In the genomic region with DNA sequence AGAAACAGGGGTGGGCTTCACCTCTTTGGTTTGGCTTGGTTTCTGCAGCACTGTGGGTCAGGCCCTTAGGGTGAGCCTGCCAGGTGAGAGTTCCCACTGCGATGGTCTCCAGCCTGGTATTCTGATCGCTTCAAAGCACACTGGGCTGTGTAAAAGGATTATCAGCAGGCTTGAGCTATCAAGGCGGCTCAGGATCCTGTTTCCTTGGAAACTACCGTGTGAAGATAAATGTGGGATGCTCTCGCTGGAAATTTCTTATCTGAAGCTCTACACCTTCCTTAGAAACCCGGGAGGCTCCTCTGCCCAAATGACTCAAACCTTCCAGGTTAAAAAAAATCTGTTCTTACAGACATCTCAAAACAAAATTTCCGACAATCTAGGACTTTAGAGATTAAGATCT, we compare ENCODE assay signal across 17 mouse cellular contexts. TPM values are rescaled to one million over a fixed set of nuclear protein-coding genes. Genes with fewer than 3 reads are reported as not detected.
DNase-seq lines count a peak whose midpoint lies in the region; ATAC-seq and TF ChIP-seq lines count a peak whose summit lies in the region.
"Had no signal": no experiment of that assay in that cellular context is flagged by ENCODE, and none has a peak within 500 bp of the region (broad histone marks: within the 10 kb centered on the region; RNA-seq: fewer than 3 reads in every experiment).

No protein-coding gene starts in this region.

- H3K4me2 ChIP-seq in midbrain, embryonic 16.5 days (ENCODE audit: low read length) = peak overlapping the region; percentile 38
- H3K4me2 ChIP-seq in intestine, embryonic 16.5 days (ENCODE audit: low read depth, low read length) = no peak overlapping the region
- H3K4me2 ChIP-seq: forebrain, embryonic 13.5 days; heart, embryonic 13.5 days; limb, embryonic 13.5 days; neural tube, embryonic 15.5 days had no signal

- peak overlapping the region; percentile 76 for H3K27ac ChIP-seq in midbrain, embryonic 16.5 days (ENCODE audit: low read length)
- H3K27ac ChIP-seq in limb, embryonic 10.5 days = no peak overlapping the region
- no peak overlapping the region for H3K27ac ChIP-seq in intestine, embryonic 16.5 days (ENCODE audit: low read length)
- H3K27ac ChIP-seq: forebrain, embryonic 13.5 days; heart, embryonic 13.5 days; kidney, postnatal 0 days; limb, embryonic 13.5 days; neural tube, embryonic 15.5 days had no signal

- no peaks in the 10 kb centered on the region for H3K27me3 ChIP-seq in midbrain, embryonic 16.5 days (ENCODE audit: control insufficient read depth, insufficient read depth, low read depth, low read length)
- H3K27me3 ChIP-seq in limb, embryonic 10.5 days (ENCODE audit: low read depth, poor library complexity, severe bottlenecking) = peaks cover 23% of the 10 kb centered on the region; the same call in 1 of the 2 replicates
- H3K27me3 ChIP-seq in intestine, embryonic 16.5 days (replicated peaks; ENCODE audit: control insufficient read depth, insufficient read depth, low read length) = no peaks in the 10 kb centered on the region
- H3K27me3 ChIP-seq: forebrain, embryonic 13.5 days; neural tube, embryonic 15.5 days had no signal

- TF ChIP-seq CTCF in brain, embryonic 14.5 days (IDR thresholded peaks at IDR 0.05; ENCODE audit: borderline replicate concordance, extremely low read depth, insufficient read depth, insufficient read length) = no peak

- DNase-seq in frontal cortex, postnatal 14 days (ENCODE audit: low spot score in 2 of 2) = no peak
- peak; percentile 25 to 48 for DNase-seq in left cerebral cortex, postnatal 14 days (ENCODE audit: low spot score in 2 of 2)
- no peak for DNase-seq in left cerebral cortex, adult 11 months (ENCODE audit: low spot score)
- peak; percentile 67 for DNase-seq in brain, embryonic 14.5 days (ENCODE audit: low read depth)
- no peak for DNase-seq in limb, embryonic 10.5 days (ENCODE audit: low spot score)
- DNase-seq: cerebellum, adult 18-20 months; heart, postnatal 4 days; liver, postnatal 0 days; lung, postnatal 4 days had no signal

- ATAC-seq in frontal cortex, adult (ENCODE audit: low TSS enrichment) = peak; percentile 59
- ATAC-seq in midbrain, embryonic 16.5 days = peak; percentile 56; the same call in 1 of the 2 replicates
- no peak for ATAC-seq in intestine, embryonic 16.5 days
- ATAC-seq: forebrain, embryonic 13.5 days; liver, postnatal 0 days had no signal

- H3K4me1 ChIP-seq in midbrain, embryonic 16.5 days (ENCODE audit: control insufficient read depth, insufficient read depth, low read length) = peaks cover 17% of the 10 kb centered on the region
- H3K4me1 ChIP-seq in limb, embryonic 10.5 days = no peaks in the 10 kb centered on the region
- H3K4me1 ChIP-seq in intestine, embryonic 16.5 days (ENCODE audit: control insufficient read depth, insufficient read depth, low read length) = no peaks in the 10 kb centered on the region
- H3K4me1 ChIP-seq: forebrain, embryonic 13.5 days; heart, embryonic 13.5 days; limb, embryonic 13.5 days; neural tube, embryonic 15.5 days had no signal

- H3K4me3 ChIP-seq in midbrain, embryonic 16.5 days (ENCODE audit: low read depth, low read length) = no peak overlapping the region
- no peak overlapping the region for H3K4me3 ChIP-seq in limb, embryonic 10.5 days
- no peak overlapping the region for H3K4me3 ChIP-seq in intestine, embryonic 16.5 days (ENCODE audit: low read length)
- H3K4me3 ChIP-seq: forebrain, embryonic 13.5 days; heart, embryonic 13.5 days; limb, embryonic 13.5 days; neural tube, embryonic 15.5 days had no signal

- WGBS in midbrain, embryonic 16.5 days = 3% methylated on average over 7 of the region's 7 CpGs
- WGBS in limb, embryonic 10.5 days = 20% methylated on average over 7 of the region's 7 CpGs
- WGBS in intestine, embryonic 16.5 days = 17% methylated on average over 7 of the region's 7 CpGs

- no peaks in the 10 kb centered on the region for H3K9me3 ChIP-seq in midbrain, embryonic 16.5 days (replicated peaks; ENCODE audit: control insufficient read depth, low read length, poor library complexity, severe bottlenecking)
- H3K9me3 ChIP-seq in limb, embryonic 10.5 days (replicated peaks) = no peaks in the 10 kb centered on the region
- no peaks in the 10 kb centered on the region for H3K9me3 ChIP-seq in intestine, embryonic 16.5 days (ENCODE audit: control insufficient read depth, low read length)
- H3K9me3 ChIP-seq: forebrain, embryonic 13.5 days; heart, embryonic 13.5 days; limb, embryonic 13.5 days; neural tube, embryonic 15.5 days had no signal

- H3K36me3 ChIP-seq in midbrain, embryonic 16.5 days (ENCODE audit: control insufficient read depth, insufficient read depth, low read length) = no peaks in the 10 kb centered on the region
- H3K36me3 ChIP-seq in limb, embryonic 10.5 days = no peaks in the 10 kb centered on the region
- no peaks in the 10 kb centered on the region for H3K36me3 ChIP-seq in intestine, embryonic 16.5 days (ENCODE audit: control insufficient read depth, insufficient read depth, low read length)
- H3K36me3 ChIP-seq: limb, embryonic 13.5 days; neural tube, embryonic 15.5 days had no signal

- H3K9ac ChIP-seq in midbrain, embryonic 16.5 days (ENCODE audit: low read depth, low read length) = 0 out of 2 replicates have a peak overlapping the region, but pooled peaks have one; percentile 52
- H3K9ac ChIP-seq in intestine, embryonic 16.5 days (ENCODE audit: low read depth, low read length) = no peak overlapping the region
- H3K9ac ChIP-seq: forebrain, embryonic 13.5 days; heart, embryonic 13.5 days; limb, embryonic 13.5 days; liver, postnatal 0 days; neural tube, embryonic 15.5 days had no signal

- intact Hi-C loops in left cerebral cortex, postnatal 14 days (cut with DNase I) = no loop called here

- no peak for TF ChIP-seq POLR2A in brain, embryonic 14.5 days (IDR thresholded peaks at IDR 0.05; ENCODE audit: borderline replicate concordance, extremely low read depth, insufficient read depth, insufficient read length, poor library complexity, severe bottlenecking)

RNA-seq across cellular contexts. Expression of gene Stx12, which starts 10.1 kb away (rescaled TPM):
- total RNA-seq in left cerebral cortex, postnatal 14 days (2021) = 100 to 1,000 TPM in 1 of 2 experiments, 10 to 100 TPM in 1; 96.2 to 104 TPM
- polyA plus RNA-seq in brain, embryonic 14.5 days (2012; rRNA removed) = 118 and 121 TPM in 2 replicates
- polyA plus RNA-seq in midbrain, embryonic 16.5 days (2015; fragmentation: Nextera tagmentation; extraction: Ambion mirVana) = 174 and 177 TPM in 2 replicates
- 45.4 and 52.9 TPM in 2 replicates for polyA plus RNA-seq in limb, embryonic 10.5 days (2016; fragmentation: Nextera tagmentation; extraction: Ambion mirVana)
- polyA plus RNA-seq in intestine, embryonic 16.5 days (2015; fragmentation: Nextera tagmentation; extraction: Ambion mirVana) = 54.3 and 55.0 TPM in 2 replicates

RNA-seq across cellular contexts. Expression of gene Fam76a, which starts 28.0 kb away (rescaled TPM):
- 10 to 100 TPM; 34.7 to 38.6 TPM for total RNA-seq in left cerebral cortex, postnatal 14 days (2021)
- 19.8 and 20.3 TPM in 2 replicates for polyA plus RNA-seq in brain, embryonic 14.5 days (2012; rRNA removed)
- 41.8 and 42.7 TPM in 2 replicates for polyA plus RNA-seq in midbrain, embryonic 16.5 days (2015; fragmentation: Nextera tagmentation; extraction: Ambion mirVana)
- 25.7 and 27.9 TPM in 2 replicates for polyA plus RNA-seq in limb, embryonic 10.5 days (2016; fragmentation: Nextera tagmentation; extraction: Ambion mirVana)
- 40.5 and 45.6 TPM in 2 replicates for polyA plus RNA-seq in intestine, embryonic 16.5 days (2015; fragmentation: Nextera tagmentation; extraction: Ambion mirVana)

RNA-seq across cellular contexts. Expression of gene Ppp1r8, which starts 51.4 kb away (rescaled TPM):
- 10 to 100 TPM; 41.8 to 43.1 TPM for total RNA-seq in left cerebral cortex, postnatal 14 days (2021)
- polyA plus RNA-seq in brain, embryonic 14.5 days (2012; rRNA removed) = 91.3 and 110 TPM in 2 replicates
- polyA plus RNA-seq in midbrain, embryonic 16.5 days (2015; fragmentation: Nextera tagmentation; extraction: Ambion mirVana) = 58.2 and 58.5 TPM in 2 replicates
- 79.7 and 80.9 TPM in 2 replicates for polyA plus RNA-seq in limb, embryonic 10.5 days (2016; fragmentation: Nextera tagmentation; extraction: Ambion mirVana)
- 50.8 and 60.2 TPM in 2 replicates for polyA plus RNA-seq in intestine, embryonic 16.5 days (2015; fragmentation: Nextera tagmentation; extraction: Ambion mirVana)

Comparison
In these comparisons a context has a peak if more than half of its experiments do, and no peak if none do; other contexts are left out.
1. DNase-seq: peak in left cerebral cortex, postnatal 14 days (2 of 2) and brain, embryonic 14.5 days (single experiment); none in frontal cortex, postnatal 14 days (0 of 2), left cerebral cortex, adult 11 months (single experiment) and limb, embryonic 10.5 days (single experiment).